Mouse (Mus musculus) stomach, embryonic 14.5 days (tissue): ENCODE measurements at regions not wholly inside any gene's neighbourhood (a gene's known extent, or its start where the extent isn't known, plus 50 kb on each side); places are given as distances from the start of the nearest gene placed in this dataset.
"Not testable (repeated sequence)": the region's sequence is repeated elsewhere in the genome, so short reads cannot be mapped to it uniquely, and the experiment has no call there.

Experiments
- ATAC-seq: fragments of 200-750 bp; cut with Nextera tagmentation; 2 replicates; pipeline ENCODE4 v1.8.0; 2017; ENCODE audit warnings: low read depth, moderate TSS enrichment; ENCODE audit not compliant: insufficient number of reproducible peaks, insufficient read depth, low FRiP score
- H3K27ac ChIP-seq: fragments of 300-500 bp; sonication (generic); 2 replicates; pipeline ENCODE4 v1.5.1; 2014; ENCODE audit warnings: mild to moderate bottlenecking, low read length, moderate library complexity, mixed read lengths
- H3K27me3 ChIP-seq: fragments of 300-500 bp; sonication (generic); 2 replicates; pipeline ENCODE4 v1.6.1; 2014; ENCODE audit warnings: low read length, control low read depth, mixed read lengths; ENCODE audit not compliant: control insufficient read depth, insufficient read depth
- H3K36me3 ChIP-seq: fragments of 300-500 bp; sonication (generic); 2 replicates; pipeline ENCODE4 v1.6.1; 2014; ENCODE audit warnings: mild to moderate bottlenecking, control low read depth, low read length, moderate library complexity, mixed read lengths; ENCODE audit not compliant: control insufficient read depth, insufficient read depth
- H3K4me1 ChIP-seq: fragments of 300-500 bp; sonication (generic); 2 replicates; pipeline ENCODE4 v1.6.1; 2014; ENCODE audit warnings: low read length, control low read depth, mixed read lengths; ENCODE audit not compliant: control insufficient read depth, insufficient read depth
- H3K4me2 ChIP-seq: fragments of 300-500 bp; sonication (generic); replicated peaks from 2 replicates; pipeline ENCODE4 v1.6.1; 2014; ENCODE audit warnings: low read depth, low read length, control low read depth
- H3K4me3 ChIP-seq: fragments of 300-500 bp; sonication (generic); 2 replicates; pipeline ENCODE4 v1.5.1; 2014; ENCODE audit warnings: low read depth, low read length, control low read depth
- H3K9ac ChIP-seq: fragments of 300-500 bp; sonication (generic); replicated peaks from 2 replicates; pipeline ENCODE4 v1.6.1; 2014; ENCODE audit warnings: low read depth, mild to moderate bottlenecking, control low read depth, low read length, moderate library complexity, mixed read lengths
- H3K9me3 ChIP-seq: fragments of 300-500 bp; sonication (generic); 2 replicates; pipeline ENCODE4 v1.6.1; 2016; ENCODE audit warnings: low read depth, low read length, control low read depth; ENCODE audit not compliant: control insufficient read depth
- WGBS: fragments of 180-500 bp; shearing (Covaris S2); extraction: QIAGEN DNeasy Blood & Tissue Kit; methylation state at CpG from one replicate; pipeline ENCODE4 v1.1.7; 2014; 5-methylcytosine and 5-hydroxymethylcytosine counted together

DNA sequence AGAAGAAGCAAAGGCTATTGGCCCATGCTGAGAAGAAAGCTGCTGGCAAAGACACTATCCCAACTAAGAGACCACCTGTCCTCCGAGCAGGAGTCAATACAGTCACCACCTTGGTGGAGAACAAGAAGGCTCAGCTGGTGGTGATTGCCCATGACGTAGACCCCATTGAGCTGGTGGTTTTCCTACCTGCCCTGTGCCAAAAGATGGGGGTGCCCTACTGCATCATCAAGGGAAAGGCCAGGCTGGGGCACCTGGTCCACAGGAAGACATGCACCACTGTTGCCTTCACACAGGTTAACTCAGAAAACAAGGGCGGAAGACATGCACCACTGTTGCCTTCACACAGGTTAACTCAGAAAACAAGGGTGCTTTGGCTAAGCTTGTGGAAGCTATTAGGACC, 116.3 kb downstream of the Sox4 start:
- 97% methylated on average over 3 of the region's 3 CpGs for WGBS
- H3K4me1 ChIP-seq, result peaks cover 20% of the 10 kb centered on the region
- not testable (repeated sequence) for H3K9me3 ChIP-seq, H3K4me3 ChIP-seq, H3K27me3 ChIP-seq, ATAC-seq, H3K36me3 ChIP-seq, H3K27ac ChIP-seq, H3K4me2 ChIP-seq, H3K9ac ChIP-seq

DNA sequence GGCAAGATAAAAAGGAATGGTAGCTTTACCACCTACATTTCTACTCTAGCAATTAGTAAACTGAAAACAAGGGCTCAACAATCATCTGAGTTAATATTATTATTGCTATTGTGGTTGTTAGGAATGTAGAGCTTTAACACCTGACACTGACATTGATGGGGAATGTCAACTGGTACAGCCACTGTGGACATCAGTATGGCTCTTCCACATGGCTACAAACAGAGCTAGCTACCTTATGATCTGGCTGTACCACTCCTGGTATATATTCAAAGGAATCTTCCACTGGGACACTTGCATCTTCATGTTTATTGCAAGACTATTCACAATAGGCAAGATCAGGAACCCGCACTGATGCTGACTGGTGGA, 119.8 kb downstream of the Sox4 start:
- peaks cover 15% of the 10 kb centered on the region for H3K4me1 ChIP-seq
- WGBS, result 96% methylated on average over 1 of the region's 1 CpGs
- no peak overlapping the region for H3K4me2 ChIP-seq
- no peaks in the 10 kb centered on the region for H3K9me3 ChIP-seq
- no peak overlapping the region for H3K27ac ChIP-seq
- no peak for ATAC-seq
- no peak overlapping the region for H3K4me3 ChIP-seq
- H3K27me3 ChIP-seq, result no peaks in the 10 kb centered on the region
- H3K9ac ChIP-seq, result no peak overlapping the region
- no peaks in the 10 kb centered on the region for H3K36me3 ChIP-seq

GRCm38 (mm10) chr13:28832855-28833699, 120.4 kb downstream of the Sox4 start:
- 34% methylated on average over 12 of the region's 12 CpGs for WGBS
- Histone ChIP-seq H3K4me1 (peaks cover 15% of the 10 kb centered on the region), H3K27ac (no peak overlapping the region), H3K9ac (no peak overlapping the region), H3K36me3 (no peaks in the 10 kb centered on the region), H3K4me2 (no peak overlapping the region), H3K27me3 (no peaks in the 10 kb centered on the region), H3K9me3 (no peaks in the 10 kb centered on the region), H3K4me3 (no peak overlapping the region)
- ATAC-seq, result no peak

DNA sequence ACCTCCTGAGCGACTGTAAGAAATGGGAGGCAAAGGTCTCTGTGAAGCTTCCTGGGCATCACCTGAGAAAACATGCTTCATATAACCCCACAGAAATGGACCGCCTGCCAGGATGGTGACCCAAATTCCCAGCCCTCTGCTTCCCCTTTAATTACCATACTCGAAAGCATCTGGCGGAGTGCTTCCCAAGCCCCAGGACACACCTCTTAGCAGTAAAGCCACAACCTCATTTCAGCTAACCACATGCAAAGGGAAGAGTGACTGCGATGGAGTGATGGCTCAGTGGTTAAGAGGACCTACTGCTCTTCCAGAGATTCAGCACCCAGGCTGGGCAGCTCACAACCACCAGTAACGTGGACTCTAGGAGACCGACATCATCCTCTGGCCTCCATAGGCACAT, 127.2 kb downstream of the Sox4 start:
- no peak overlapping the region for H3K4me3 ChIP-seq
- H3K9me3 ChIP-seq, result no peaks in the 10 kb centered on the region
- 92% methylated on average over 7 of the region's 7 CpGs for WGBS
- H3K36me3 ChIP-seq, result no peaks in the 10 kb centered on the region
- no peak overlapping the region for H3K4me2 ChIP-seq
- H3K4me1 ChIP-seq, result 0 out of 2 replicates have a peak, but pooled peaks cover 4% of the 10 kb centered on the region
- no peaks in the 10 kb centered on the region for H3K27me3 ChIP-seq
- no peak overlapping the region for H3K27ac ChIP-seq
- H3K9ac ChIP-seq, result no peak overlapping the region
- ATAC-seq, result no peak

DNA sequence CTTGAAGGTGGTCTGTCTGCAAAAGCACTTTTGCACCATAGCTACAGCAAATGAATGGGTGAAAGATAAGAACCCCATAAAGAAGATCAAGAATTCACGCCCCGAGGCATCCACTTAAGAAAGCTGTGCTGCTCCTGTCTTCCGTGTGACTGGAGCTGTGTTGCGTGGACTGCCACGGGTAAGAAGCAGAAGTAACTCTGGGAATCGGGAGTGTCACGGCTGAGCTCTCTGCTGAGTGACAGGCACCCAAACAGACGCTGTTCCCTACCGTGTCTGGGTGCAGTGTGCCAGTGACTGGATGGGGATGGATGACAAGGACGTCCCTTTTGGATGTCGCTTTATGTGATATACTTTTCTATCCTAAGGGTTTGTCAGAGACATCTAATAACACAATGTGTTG, 129.5 kb downstream of the Sox4 start:
- H3K27ac ChIP-seq, result no peak overlapping the region
- ATAC-seq, result no peak
- H3K4me2 ChIP-seq, result no peak overlapping the region
- no peak overlapping the region for H3K4me3 ChIP-seq
- no peaks in the 10 kb centered on the region for H3K27me3 ChIP-seq
- no peaks in the 10 kb centered on the region for H3K4me1 ChIP-seq
- H3K9me3 ChIP-seq, result no peaks in the 10 kb centered on the region
- no peak overlapping the region for H3K9ac ChIP-seq
- 56% methylated on average over 11 of the region's 11 CpGs for WGBS
- H3K36me3 ChIP-seq, result no peaks in the 10 kb centered on the region

DNA sequence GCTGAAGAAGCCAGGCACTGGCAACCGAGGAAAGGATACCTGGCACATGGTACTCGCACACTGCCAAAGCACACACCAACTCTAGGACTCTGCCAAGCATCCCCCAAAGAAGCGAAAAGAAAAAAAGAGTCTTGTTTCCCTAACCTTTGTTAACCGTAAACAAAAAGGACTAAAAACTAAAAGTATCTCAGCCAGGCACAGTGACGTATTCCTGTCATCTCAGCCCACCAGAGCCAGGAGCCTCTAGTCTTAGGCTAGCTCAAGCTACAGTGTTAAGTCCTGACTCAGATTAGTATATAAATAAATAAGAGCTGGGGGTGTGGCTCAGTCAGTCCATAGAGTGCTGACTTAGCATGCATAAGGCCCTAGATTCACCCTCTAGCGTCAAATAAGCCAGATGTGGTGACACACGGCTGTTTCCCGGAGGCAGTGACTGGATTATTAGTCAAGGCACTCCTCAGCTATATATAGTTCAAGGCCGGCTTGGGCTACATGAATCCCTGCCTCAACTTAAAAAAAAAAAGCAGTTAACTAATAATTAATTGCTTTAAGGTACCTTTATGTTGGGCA, 130.1 kb downstream of the Sox4 start:
- Histone ChIP-seq H3K4me2 (no peak overlapping the region), H3K27ac (no peak overlapping the region), H3K4me1 (no peaks in the 10 kb centered on the region), H3K36me3 (no peaks in the 10 kb centered on the region), H3K9ac (no peak overlapping the region), H3K4me3 (no peak overlapping the region), H3K9me3 (no peaks in the 10 kb centered on the region), H3K27me3 (no peaks in the 10 kb centered on the region)
- 73% methylated on average over 9 of the region's 9 CpGs for WGBS
- no peak for ATAC-seq

DNA sequence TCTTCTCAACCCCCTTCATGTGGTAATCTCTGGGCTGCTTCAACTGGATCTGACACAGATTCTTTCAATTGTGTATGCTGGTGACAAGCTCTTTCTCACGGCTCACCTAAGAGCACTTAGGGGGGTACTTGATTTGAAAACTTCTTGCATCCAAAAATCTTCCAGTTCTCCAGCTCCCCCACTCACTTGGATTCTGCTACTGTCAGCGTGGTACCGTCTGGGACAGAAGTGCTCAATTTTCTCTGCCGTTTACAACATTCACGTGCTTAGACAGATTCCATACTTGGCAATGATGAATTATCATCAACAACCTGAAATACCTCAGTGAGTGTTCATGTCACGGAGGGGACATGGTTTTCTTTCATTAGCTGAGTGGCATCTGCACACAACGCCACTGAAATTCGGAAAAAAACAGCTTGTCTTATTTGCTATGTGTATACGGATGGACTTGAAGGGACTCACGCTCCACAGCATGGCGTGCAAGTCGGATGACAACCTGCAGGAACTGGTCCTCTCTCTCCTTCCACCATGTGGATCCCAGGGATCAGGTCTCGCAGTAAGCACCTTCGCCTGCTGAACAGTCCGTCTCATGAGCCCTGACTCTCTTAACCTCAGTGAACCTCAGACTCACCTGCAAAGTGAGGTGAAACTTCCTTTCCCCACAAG, 132.5 kb downstream of the Sox4 start:
- Histone ChIP-seq H3K27me3 (no peaks in the 10 kb centered on the region), H3K36me3 (no peaks in the 10 kb centered on the region), H3K4me3 (no peak overlapping the region), H3K4me2 (no peak overlapping the region), H3K27ac (no peak overlapping the region), H3K9ac (no peak overlapping the region), H3K9me3 (no peaks in the 10 kb centered on the region), H3K4me1 (no peaks in the 10 kb centered on the region)
- no peak for ATAC-seq
- 53% methylated on average over 15 of the region's 15 CpGs for WGBS

- no peaks in the 10 kb centered on the region for H3K36me3 ChIP-seq
- no peak for ATAC-seq
- H3K4me2 ChIP-seq, result no peak overlapping the region
- H3K27me3 ChIP-seq, result no peaks in the 10 kb centered on the region
- peaks cover 22% of the 10 kb centered on the region for H3K4me1 ChIP-seq
- H3K9ac ChIP-seq, result no peak overlapping the region
- no peak overlapping the region for H3K4me3 ChIP-seq
- H3K9me3 ChIP-seq, result no peaks in the 10 kb centered on the region
- WGBS, result 54% methylated on average over 4 of the region's 4 CpGs
- no peak overlapping the region for H3K27ac ChIP-seq
Observed at GRCm38 (mm10) chr13:28814127-28814526, 139.4 kb downstream of the Sox4 start.
